Mouse (Mus musculus) ES-Bruce4 (cell line): ENCODE data around the gene Thbd. TPM values are rescaled to one million over a fixed set of nuclear protein-coding genes. Genes with fewer than 3 reads are reported as not detected.

Source experiments
- H3K27ac ChIP-seq: 2 replicates; pipeline ENCODE4 v1.5.1; 2012; ENCODE audit warnings: low read length, inconsistent platforms; ENCODE audit not compliant: insufficient read depth
- H3K27me3 ChIP-seq: 2 replicates; pipeline ENCODE4 v1.6.1; 2012; ENCODE audit warnings: mild to moderate bottlenecking, low read length, inconsistent platforms; ENCODE audit not compliant: control insufficient read depth, poor library complexity, insufficient read depth, severe bottlenecking
- H3K36me3 ChIP-seq: 2 replicates; pipeline ENCODE4 v1.6.1; 2012; ENCODE audit warnings: inconsistent platforms, mild to moderate bottlenecking, low read length, moderate library complexity; ENCODE audit not compliant: control insufficient read depth, poor library complexity, insufficient read depth, severe bottlenecking
- H3K4me1 ChIP-seq: one replicate; pipeline ENCODE4 v1.8.1; 2011; ENCODE audit warnings: low read length; ENCODE audit not compliant: control insufficient read depth, insufficient read depth
- H3K4me3 ChIP-seq: 2 replicates; pipeline ENCODE4 v1.5.1; 2011; ENCODE audit warnings: low read depth, mild to moderate bottlenecking, low read length
- H3K9ac ChIP-seq: 2 replicates; pipeline ENCODE4 v1.6.1; 2012; ENCODE audit warnings: low read depth, mild to moderate bottlenecking, inconsistent platforms; ENCODE audit not compliant: poor library complexity, severe bottlenecking
- H3K9me3 ChIP-seq: replicated peaks from 2 replicates; pipeline ENCODE4 v1.6.1; 2012; ENCODE audit warnings: mild to moderate bottlenecking, low read length, inconsistent platforms; ENCODE audit not compliant: control insufficient read depth, poor library complexity, insufficient read depth, severe bottlenecking
- CTCF ChIP-seq: IDR thresholded peaks from one replicate; pipeline ENCODE4 v1.8.1; 2011; ENCODE audit warnings: low read depth, low read length
- EP300 ChIP-seq: IDR thresholded peaks from 2 replicates; pipeline ENCODE4 v1.6.1; 2011; ENCODE audit warnings: low read depth, low read length; ENCODE audit not compliant: insufficient read depth
- POLR2A ChIP-seq: IDR thresholded peaks from one replicate; pipeline ENCODE4 v1.8.1; 2011; ENCODE audit warnings: low read length; ENCODE audit not compliant: insufficient read depth
- polyA plus RNA-seq: library from polyadenylated mRNA; stranded (reverse); fragments of >200 nt; gene quantifications from 2 replicates; pipeline ENCODE4 v1.2.4, GENCODE M21; 2011; ENCODE audit warnings: low read depth; ENCODE audit not compliant: missing spikeins, insufficient read depth, insufficient read length

Gene Thbd
- polyA plus RNA-seq, 1 experiment: 1.5 TPM

DNA sequence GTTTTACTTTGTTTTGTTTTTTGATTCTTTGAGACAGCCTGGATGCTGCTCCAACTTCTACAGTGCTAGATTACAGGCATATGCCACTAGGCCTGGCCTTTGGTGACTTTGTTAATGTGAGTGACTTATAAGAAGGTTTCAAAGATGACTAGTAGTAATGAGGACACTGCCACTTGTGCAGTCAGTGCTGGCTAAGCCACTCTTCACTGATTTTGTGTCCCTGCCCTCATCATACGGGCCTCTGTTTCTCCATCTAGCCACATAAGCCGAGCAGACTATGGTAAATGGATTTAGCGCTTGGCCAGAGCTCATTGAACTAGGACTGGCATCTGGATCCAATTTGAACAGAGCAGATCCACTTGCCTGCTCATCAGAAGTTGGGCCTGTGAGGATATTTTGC lies 21.5 kb downstream of the Thbd start:
- no peak overlapping the region for H3K27ac ChIP-seq
- TF ChIP-seq POLR2A: no peak
- TF ChIP-seq EP300: no peak
- no peak for TF ChIP-seq CTCF
- H3K9ac ChIP-seq: no peak overlapping the region
- no peak overlapping the region for H3K4me3 ChIP-seq
- no peaks in the 10 kb centered on the region for H3K9me3 ChIP-seq
- no peaks in the 10 kb centered on the region for H3K27me3 ChIP-seq
- no peaks in the 10 kb centered on the region for H3K4me1 ChIP-seq
- no peaks in the 10 kb centered on the region for H3K36me3 ChIP-seq

DNA sequence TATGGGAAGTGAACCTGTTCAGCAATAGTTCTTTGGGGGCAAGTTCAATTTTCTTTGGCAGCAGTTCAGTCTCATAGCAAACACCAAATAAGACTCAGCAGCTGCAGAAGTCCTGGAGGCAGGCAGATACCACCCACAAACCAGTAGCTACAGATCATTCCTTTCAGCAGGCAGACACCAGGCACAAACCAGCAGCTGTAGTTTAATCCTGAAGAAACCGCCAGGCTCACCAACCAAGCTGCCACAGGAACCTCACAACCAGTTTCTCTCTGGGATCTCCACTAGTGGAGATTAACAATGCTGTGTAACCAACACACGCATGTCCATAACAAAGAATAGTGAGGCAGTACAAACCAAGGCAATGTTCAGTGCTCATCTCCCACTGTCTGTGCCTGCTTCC lies 26.9 kb downstream of the Thbd start:
- TF ChIP-seq POLR2A (no peak), CTCF (no peak), EP300 (no peak)
- H3K27me3 ChIP-seq: no peaks in the 10 kb centered on the region
- H3K4me3 ChIP-seq: no peak overlapping the region

DNA sequence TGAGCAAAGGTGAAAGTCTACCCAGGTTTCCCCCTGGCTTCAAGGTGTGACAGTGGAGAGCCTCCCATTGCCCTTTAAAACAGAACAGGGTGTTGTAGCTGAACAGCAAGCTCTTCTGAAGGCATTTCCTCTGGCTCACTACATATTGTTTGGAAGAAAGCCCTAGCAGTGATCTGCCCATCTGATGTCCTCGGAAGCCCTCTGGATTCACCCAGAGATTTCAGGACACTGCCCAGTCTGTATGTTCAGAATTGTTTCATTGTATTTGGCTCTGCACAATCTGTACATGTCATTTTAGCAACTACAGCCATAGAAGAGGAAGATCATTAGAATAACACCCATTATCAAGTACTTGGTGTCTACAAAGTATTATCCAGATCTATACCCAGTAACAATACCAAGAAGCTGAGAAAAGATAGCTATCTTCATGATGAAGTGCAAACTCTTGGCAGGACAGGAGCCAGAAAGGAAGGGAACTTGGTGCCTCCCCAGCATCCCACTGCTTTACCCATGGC lies 28.0 kb downstream of the Thbd start:
- Histone ChIP-seq H3K9ac (no peak overlapping the region), H3K4me1 (no peaks in the 10 kb centered on the region), H3K27ac (no peak overlapping the region), H3K36me3 (no peaks in the 10 kb centered on the region), H3K27me3 (no peaks in the 10 kb centered on the region), H3K4me3 (no peak overlapping the region), H3K9me3 (no peaks in the 10 kb centered on the region)
- no peak for TF ChIP-seq EP300
- no peak for TF ChIP-seq CTCF
- TF ChIP-seq POLR2A: no peak

More for the DNA sequence above, 26.9 kb downstream of the Thbd start:
- Histone ChIP-seq H3K27ac (no peak overlapping the region), H3K9ac (no peak overlapping the region), H3K4me1 (no peaks in the 10 kb centered on the region), H3K9me3 (no peaks in the 10 kb centered on the region), H3K36me3 (no peaks in the 10 kb centered on the region)

DNA sequence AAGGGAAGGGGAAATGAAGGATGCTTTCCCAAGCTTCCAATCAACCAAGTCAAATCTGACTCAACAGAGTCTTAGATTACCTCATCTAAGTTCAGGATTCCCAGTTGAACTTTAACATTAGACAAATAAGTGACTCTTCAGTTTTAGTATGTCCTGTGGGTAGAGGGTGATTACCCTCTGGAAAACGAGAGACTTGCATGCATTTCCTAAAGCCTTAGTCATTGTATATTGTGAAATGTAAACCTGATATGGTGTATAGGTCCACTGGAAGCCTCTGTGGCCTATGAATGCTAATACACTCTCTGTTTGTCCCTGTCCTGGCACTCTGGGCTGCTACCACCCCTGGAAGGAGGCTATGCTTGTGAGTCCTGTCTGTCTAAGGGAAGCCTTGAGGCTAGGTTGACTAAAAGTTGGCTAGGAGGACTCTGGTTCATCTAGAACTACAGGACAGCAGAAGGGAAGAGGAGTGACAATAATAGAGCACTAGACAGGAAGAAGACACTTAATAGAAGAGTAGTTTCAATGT lies 29.1 kb downstream of the Thbd start:
- TF ChIP-seq EP300: no peak
- no peak for TF ChIP-seq POLR2A
- no peak for TF ChIP-seq CTCF
- Histone ChIP-seq H3K4me1 (no peaks in the 10 kb centered on the region), H3K36me3 (no peaks in the 10 kb centered on the region), H3K9me3 (no peaks in the 10 kb centered on the region), H3K27ac (no peak overlapping the region), H3K4me3 (no peak overlapping the region), H3K9ac (no peak overlapping the region), H3K27me3 (no peaks in the 10 kb centered on the region)

DNA sequence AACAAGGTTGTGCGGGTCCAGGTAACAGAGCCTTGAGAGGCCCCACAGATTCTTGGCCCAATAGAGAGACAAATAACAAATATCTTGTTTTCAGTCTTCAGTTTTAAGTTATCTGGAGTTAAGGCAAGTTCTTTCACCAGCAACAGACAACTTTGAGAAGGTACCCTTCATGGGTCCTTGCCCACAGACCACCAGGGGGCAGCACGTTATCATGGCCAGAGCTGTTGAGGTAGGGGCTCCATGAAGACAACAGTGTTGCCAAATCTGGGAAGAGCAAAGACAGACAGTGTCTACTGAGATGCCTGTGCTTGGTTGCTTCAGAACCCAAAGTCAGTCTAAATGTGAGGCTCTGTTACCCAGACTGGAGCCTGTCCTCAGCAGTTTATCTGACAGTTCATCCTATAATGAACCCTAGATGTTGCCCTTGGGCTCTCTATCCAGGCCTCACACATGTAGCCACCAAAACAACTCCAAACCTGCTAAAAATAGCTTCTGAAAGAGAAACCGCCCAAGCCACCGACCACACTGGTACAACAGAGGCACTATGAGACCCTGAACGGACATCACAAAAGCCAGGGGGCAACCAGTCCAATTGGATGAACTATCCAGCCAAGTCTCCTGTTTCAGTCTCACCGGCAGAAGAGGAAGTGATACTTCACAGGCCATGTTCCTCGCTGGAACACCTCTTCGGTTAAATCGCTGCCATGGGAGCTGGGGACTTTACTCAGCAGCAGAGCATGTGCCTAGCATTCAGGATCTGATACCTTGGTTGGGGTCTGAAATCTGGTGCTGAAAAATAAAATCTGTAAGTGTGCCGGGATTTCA lies 32.5 kb downstream of the Thbd start:
- Histone ChIP-seq H3K9ac (no peak overlapping the region), H3K36me3 (no peaks in the 10 kb centered on the region), H3K4me3 (no peak overlapping the region), H3K9me3 (no peaks in the 10 kb centered on the region), H3K27me3 (no peaks in the 10 kb centered on the region; the same call in 1 of the 2 replicates), H3K4me1 (no peaks in the 10 kb centered on the region), H3K27ac (no peak overlapping the region)
- TF ChIP-seq POLR2A: no peak
- TF ChIP-seq CTCF: peak; percentile 65
- TF ChIP-seq EP300: no peak

DNA sequence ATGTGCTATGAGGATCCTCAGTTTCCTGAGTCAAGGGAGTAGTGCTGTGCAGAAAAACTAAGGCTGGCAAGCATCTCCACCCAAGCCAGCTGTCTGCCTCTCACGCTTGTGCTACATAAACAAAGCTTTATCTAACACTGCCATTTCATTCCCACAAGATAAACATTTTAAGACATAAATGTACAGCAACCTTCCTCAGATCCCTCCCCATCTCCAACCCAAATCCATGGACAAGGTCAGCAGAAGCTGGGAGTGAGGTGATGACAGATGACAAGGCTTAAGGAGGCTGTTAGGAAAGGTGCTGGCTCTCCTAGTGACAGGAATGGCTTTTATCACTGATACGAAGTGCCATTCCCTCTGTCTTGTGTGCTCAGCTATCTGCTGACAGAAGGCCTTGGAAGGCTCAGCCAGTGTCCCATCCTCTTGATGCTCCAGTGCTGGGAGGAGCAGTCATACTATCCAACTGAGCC lies 34.4 kb downstream of the Thbd start:
- Histone ChIP-seq H3K4me3 (no peak overlapping the region), H3K36me3 (no peaks in the 10 kb centered on the region), H3K9ac (no peak overlapping the region), H3K27me3 (no peaks in the 10 kb centered on the region; the same call in 1 of the 2 replicates), H3K27ac (no peak overlapping the region), H3K9me3 (no peaks in the 10 kb centered on the region), H3K4me1 (no peaks in the 10 kb centered on the region)
- TF ChIP-seq EP300: no peak
- no peak for TF ChIP-seq CTCF
- no peak for TF ChIP-seq POLR2A
